Mouse (Mus musculus): ENCODE measurements around the gene Nmrk1. TPM values are rescaled to one million over a fixed set of nuclear protein-coding genes. Genes with fewer than 3 reads are reported as not detected.

The Nmrk1 gene
- polyA plus RNA-seq, 1 experiment from 2014 or later = 24.6 TPM

- no peak overlapping the region for H3K27ac ChIP-seq
- H3K9me3 ChIP-seq = no peaks in the 10 kb centered on the region
- ATAC-seq (ENCODE audit: low FRiP score, low read depth) = no peak
- no peaks in the 10 kb centered on the region for H3K27me3 ChIP-seq
- no peaks in the 10 kb centered on the region for H3K36me3 ChIP-seq
- H3K4me3 ChIP-seq = no peak overlapping the region
- WGBS = 82% methylated on average over 10 of the region's 10 CpGs
- H3K9ac ChIP-seq = no peak overlapping the region
- H3K4me2 ChIP-seq (replicated peaks) = no peak overlapping the region
- peaks cover 10% of the 10 kb centered on the region for H3K4me1 ChIP-seq
These were observed 38.0 kb upstream of the Nmrk1 start for GRCm38 (mm10) chr19:18593722-18594121.

GRCm38 (mm10) chr19:18596876-18597275 is 34.9 kb upstream of the Nmrk1 start:
- no peak for ATAC-seq (ENCODE audit: low FRiP score, low read depth)
- H3K4me3 ChIP-seq = no peak overlapping the region
- 0 out of 2 replicates have a peak, but pooled peaks cover under 1% of the 10 kb centered on the region for H3K36me3 ChIP-seq
- H3K27ac ChIP-seq = no peak overlapping the region
- 83% methylated on average over 5 of the region's 5 CpGs for WGBS
- 0 out of 2 replicates have a peak, but pooled peaks cover 5% of the 10 kb centered on the region for H3K4me1 ChIP-seq
- H3K9ac ChIP-seq = no peak overlapping the region
- H3K9me3 ChIP-seq = no peaks in the 10 kb centered on the region
- no peaks in the 10 kb centered on the region for H3K27me3 ChIP-seq
- H3K4me2 ChIP-seq (replicated peaks) = no peak overlapping the region

- Histone ChIP-seq H3K36me3 (peaks cover 8% of the 10 kb centered on the region), H3K9ac (no peak overlapping the region), H3K4me2 (replicated peaks) (no peak overlapping the region), H3K27ac (no peak overlapping the region), H3K9me3 (no peaks in the 10 kb centered on the region), H3K27me3 (no peaks in the 10 kb centered on the region), H3K4me1 (0 out of 2 replicates have a peak, but pooled peaks cover 7% of the 10 kb centered on the region), H3K4me3 (no peak overlapping the region)
- ATAC-seq (ENCODE audit: low FRiP score, low read depth) = no peak
- 85% methylated on average over 6 of the region's 6 CpGs for WGBS
These were observed 34.0 kb upstream of the Nmrk1 start for GRCm38 (mm10) chr19:18597772-18598171.

- 91% methylated on average over 3 of the region's 3 CpGs for WGBS
- peaks cover 9% of the 10 kb centered on the region for H3K36me3 ChIP-seq
- H3K4me1 ChIP-seq = peaks cover 11% of the 10 kb centered on the region; the same call in 1 of the 2 replicates
- H3K9me3 ChIP-seq = no peaks in the 10 kb centered on the region
- H3K27me3 ChIP-seq = no peaks in the 10 kb centered on the region
- no peak overlapping the region for H3K4me2 ChIP-seq (replicated peaks)
- H3K4me3 ChIP-seq = no peak overlapping the region
- no peak overlapping the region for H3K9ac ChIP-seq
- H3K27ac ChIP-seq = no peak overlapping the region
- no peak for ATAC-seq (ENCODE audit: low FRiP score, low read depth)
These were observed 33.4 kb upstream of the Nmrk1 start for GRCm38 (mm10) chr19:18598265-18598926.

DNA sequence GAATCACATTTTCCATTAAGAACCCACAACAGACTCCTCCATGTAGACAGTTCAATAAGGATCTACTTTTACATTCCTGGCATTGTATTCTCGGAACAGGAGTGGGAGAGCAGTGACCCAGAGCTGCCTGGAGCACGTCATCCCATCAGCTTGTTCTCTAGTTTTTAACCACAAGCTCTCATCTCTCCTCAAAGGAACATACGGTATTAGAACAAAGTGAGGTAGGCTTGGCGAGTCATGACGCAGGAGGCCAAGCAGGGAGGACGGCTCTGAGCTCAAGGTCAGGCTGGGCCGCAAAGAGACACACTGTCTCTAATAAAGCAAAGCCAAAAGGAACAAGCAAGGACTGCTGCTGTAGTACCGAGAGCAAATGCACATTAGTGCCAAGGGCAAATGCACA is 32.7 kb upstream of the Nmrk1 start:
- no peak overlapping the region for H3K9ac ChIP-seq
- 72% methylated on average over 8 of the region's 8 CpGs for WGBS
- ATAC-seq (ENCODE audit: low FRiP score, low read depth) = no peak
- no peak overlapping the region for H3K4me3 ChIP-seq
- H3K9me3 ChIP-seq = no peaks in the 10 kb centered on the region
- peaks cover 13% of the 10 kb centered on the region; the same call in 1 of the 2 replicates for H3K4me1 ChIP-seq
- H3K27ac ChIP-seq = no peak overlapping the region
- H3K27me3 ChIP-seq = no peaks in the 10 kb centered on the region
- H3K36me3 ChIP-seq = peaks cover 9% of the 10 kb centered on the region
- no peak overlapping the region for H3K4me2 ChIP-seq (replicated peaks)

GRCm38 (mm10) chr19:18599650-18600049 is 32.1 kb upstream of the Nmrk1 start:
- Histone ChIP-seq H3K9ac (no peak overlapping the region), H3K27me3 (no peaks in the 10 kb centered on the region), H3K4me2 (replicated peaks) (no peak overlapping the region), H3K36me3 (peaks cover 9% of the 10 kb centered on the region), H3K4me1 (peaks cover 13% of the 10 kb centered on the region; the same call in 1 of the 2 replicates), H3K9me3 (no peaks in the 10 kb centered on the region), H3K27ac (no peak overlapping the region), H3K4me3 (no peak overlapping the region)
- ATAC-seq (ENCODE audit: low FRiP score, low read depth) = no peak
- WGBS = 89% methylated on average over 5 of the region's 5 CpGs

DNA sequence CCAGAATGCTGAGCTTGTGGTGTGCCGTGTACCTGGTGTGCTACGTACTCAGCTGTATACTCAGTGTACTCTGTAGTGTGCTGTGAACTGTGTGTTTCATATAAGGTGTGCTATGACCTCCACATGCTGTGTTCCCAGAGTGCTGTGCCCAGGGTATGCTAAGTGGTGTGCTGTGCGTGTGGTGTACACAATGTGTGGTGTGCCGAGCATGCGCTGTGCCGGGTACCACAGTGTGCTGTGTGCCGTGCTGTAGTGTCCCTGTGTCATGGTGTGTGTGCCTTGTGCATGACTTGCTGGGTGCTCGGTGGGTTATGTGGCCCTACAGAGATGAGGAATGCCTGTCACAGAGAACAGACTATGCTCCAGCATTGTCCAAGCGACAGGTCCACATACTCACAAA is 31.1 kb upstream of the Nmrk1 start:
- no peak for ATAC-seq (ENCODE audit: low FRiP score, low read depth)
- WGBS = 96% methylated on average over 9 of the region's 9 CpGs

GRCm38 (mm10) chr19:18603011-18603410 is 28.7 kb upstream of the Nmrk1 start:
- no peaks in the 10 kb centered on the region for H3K9me3 ChIP-seq
- no peaks in the 10 kb centered on the region for H3K27me3 ChIP-seq
- H3K4me2 ChIP-seq (replicated peaks) = no peak overlapping the region
- no peak overlapping the region for H3K9ac ChIP-seq
- no peak for ATAC-seq (ENCODE audit: low FRiP score, low read depth)
- H3K27ac ChIP-seq = no peak overlapping the region
- H3K4me3 ChIP-seq = no peak overlapping the region
- 73% methylated on average over 6 of the region's 6 CpGs for WGBS
- H3K4me1 ChIP-seq = peaks cover 25% of the 10 kb centered on the region
- peaks cover 9% of the 10 kb centered on the region for H3K36me3 ChIP-seq

More for the DNA sequence above, 31.1 kb upstream of the Nmrk1 start:
- Histone ChIP-seq H3K36me3 (peaks cover 9% of the 10 kb centered on the region), H3K9ac (no peak overlapping the region), H3K4me1 (peaks cover 13% of the 10 kb centered on the region; the same call in 1 of the 2 replicates), H3K27ac (no peak overlapping the region), H3K9me3 (no peaks in the 10 kb centered on the region), H3K4me3 (no peak overlapping the region), H3K4me2 (replicated peaks) (no peak overlapping the region), H3K27me3 (no peaks in the 10 kb centered on the region)

DNA sequence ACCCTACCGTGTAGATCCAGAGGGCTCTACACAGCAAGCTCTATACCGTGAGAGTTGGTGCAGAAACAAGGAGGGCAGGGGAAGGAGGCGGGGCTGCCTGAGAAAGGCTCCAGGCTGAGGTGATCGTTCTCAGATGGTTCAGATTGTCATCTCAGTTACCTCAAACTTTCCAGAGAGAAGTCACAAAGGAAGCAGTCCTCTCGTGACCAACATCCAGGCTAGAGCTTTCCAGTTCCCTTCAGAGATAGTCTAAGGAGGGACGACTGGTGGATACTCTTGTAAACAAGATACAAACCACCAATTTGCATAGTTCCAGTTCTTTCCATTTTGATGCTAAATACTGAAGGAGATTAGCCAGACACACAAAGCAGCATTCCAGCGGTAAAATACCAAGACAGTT is 23.8 kb upstream of the Nmrk1 start:
- H3K9ac ChIP-seq = no peak overlapping the region
- H3K9me3 ChIP-seq = no peaks in the 10 kb centered on the region
- no peak overlapping the region for H3K27ac ChIP-seq
- no peak overlapping the region for H3K4me3 ChIP-seq
- 54% methylated on average over 7 of the region's 7 CpGs for WGBS
- no peaks in the 10 kb centered on the region for H3K36me3 ChIP-seq
- H3K4me1 ChIP-seq = peaks cover 20% of the 10 kb centered on the region
- no peak for ATAC-seq (ENCODE audit: low FRiP score, low read depth)
- no peak overlapping the region for H3K4me2 ChIP-seq (replicated peaks)
- no peaks in the 10 kb centered on the region for H3K27me3 ChIP-seq

- 70% methylated on average over 6 of the region's 6 CpGs for WGBS
- ATAC-seq (ENCODE audit: low FRiP score, low read depth) = no peak
- H3K27me3 ChIP-seq = no peaks in the 10 kb centered on the region
- H3K4me1 ChIP-seq = peaks cover 21% of the 10 kb centered on the region
- H3K4me3 ChIP-seq = no peak overlapping the region
- no peaks in the 10 kb centered on the region for H3K36me3 ChIP-seq
- H3K27ac ChIP-seq = no peak overlapping the region
- no peak overlapping the region for H3K9ac ChIP-seq
- H3K9me3 ChIP-seq = no peaks in the 10 kb centered on the region
- H3K4me2 ChIP-seq (replicated peaks) = no peak overlapping the region
These were observed 22.8 kb upstream of the Nmrk1 start for GRCm38 (mm10) chr19:18608975-18609374.

- Histone ChIP-seq H3K27ac (no peak overlapping the region), H3K4me1 (peaks cover 12% of the 10 kb centered on the region; the same call in 1 of the 2 replicates), H3K9ac (no peak overlapping the region), H3K9me3 (no peaks in the 10 kb centered on the region), H3K4me2 (replicated peaks) (no peak overlapping the region), H3K4me3 (no peak overlapping the region), H3K27me3 (no peaks in the 10 kb centered on the region), H3K36me3 (no peaks in the 10 kb centered on the region)
- WGBS = 82% methylated on average over 7 of the region's 7 CpGs
- ATAC-seq (ENCODE audit: low FRiP score, low read depth) = no peak
These were observed 17.4 kb upstream of the Nmrk1 start for GRCm38 (mm10) chr19:18614337-18614736.

DNA sequence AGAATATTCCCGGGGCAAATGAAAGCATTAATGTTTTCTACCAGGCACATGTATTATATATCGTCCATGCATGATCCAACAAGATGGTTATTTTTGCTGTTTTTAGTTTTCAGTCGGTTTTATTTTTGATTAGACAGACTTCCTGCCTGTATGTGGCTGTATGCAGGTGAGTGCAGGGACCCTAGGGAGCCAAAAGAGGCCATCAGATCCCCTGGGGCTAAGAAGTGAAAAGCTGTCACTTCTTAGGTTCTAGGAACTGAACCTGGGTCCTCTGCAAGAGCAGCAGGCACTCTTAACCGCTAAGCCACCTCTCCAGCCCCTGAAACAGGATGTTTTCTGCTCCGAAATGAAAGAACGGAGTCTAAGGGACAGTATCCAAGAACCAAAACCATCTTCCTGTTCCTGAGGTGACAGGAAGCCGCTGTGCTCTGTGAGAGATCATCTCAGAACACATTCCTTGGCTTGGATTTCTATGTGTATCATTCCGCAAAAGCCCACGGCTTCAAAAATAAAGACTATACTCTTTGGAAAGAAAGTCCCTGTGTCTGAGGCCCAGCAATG is 16.0 kb upstream of the Nmrk1 start:
- Histone ChIP-seq H3K4me3 (no peak overlapping the region), H3K4me2 (replicated peaks) (no peak overlapping the region), H3K9me3 (no peaks in the 10 kb centered on the region), H3K4me1 (peaks cover 12% of the 10 kb centered on the region; the same call in 1 of the 2 replicates), H3K27ac (no peak overlapping the region; the same call in 1 of the 2 replicates), H3K36me3 (no peaks in the 10 kb centered on the region), H3K27me3 (no peaks in the 10 kb centered on the region), H3K9ac (no peak overlapping the region)
- WGBS = 75% methylated on average over 9 of the region's 9 CpGs
- ATAC-seq (ENCODE audit: low FRiP score, low read depth) = no peak

All from limb, embryonic 13.5 days (tissue).